Mouse (Mus musculus) CH12.LX (cell line): Measurements from ENCODE around the gene Med25.

Source experiments
- CHD1 ChIP-seq: IDR thresholded peaks from 2 replicates; pipeline ENCODE4 v1.6.1; 2012; ENCODE audit warnings: low read depth, low read length, improper control_type of control experiment, inconsistent platforms
- CHD2 ChIP-seq: IDR thresholded peaks from 2 replicates; pipeline ENCODE4 v1.6.1; 2011; ENCODE audit warnings: low read length, improper control_type of control experiment
- CTCF ChIP-seq, 2 experiments: IDR thresholded peaks in 1 of 2; conservative IDR thresholded peaks in 1 of 2; 2 replicates each; pipeline ENCODE4 v1.5.1; 2011 to 2012; ENCODE audit warnings: low read depth in 2 of 2, low read length in 2 of 2, improper control_type of control experiment in 1 of 2, inconsistent platforms in 1 of 2, mild to moderate bottlenecking in 1 of 2, moderate library complexity in 1 of 2
- ETS1 ChIP-seq: conservative IDR thresholded peaks from 2 replicates; pipeline ENCODE4 v1.6.1; 2012; ENCODE audit warnings: low read depth, mild to moderate bottlenecking, inconsistent platforms, low read length, improper control_type of control experiment, moderate library complexity
- JUN ChIP-seq: IDR thresholded peaks from 2 replicates; pipeline ENCODE4 v1.6.1; 2011; ENCODE audit warnings: low read depth, mild to moderate bottlenecking, low read length, improper control_type of control experiment, moderate library complexity; ENCODE audit not compliant: insufficient read depth
- MAX ChIP-seq: IDR thresholded peaks from 2 replicates; pipeline ENCODE4 v1.6.1; 2011; ENCODE audit warnings: low read length, improper control_type of control experiment
- NELFE ChIP-seq: IDR thresholded peaks from 2 replicates; pipeline ENCODE4 v1.6.1; 2011; ENCODE audit warnings: low read depth, low read length, improper control_type of control experiment
- RCOR1 ChIP-seq: conservative IDR thresholded peaks from 2 replicates; pipeline ENCODE4 v1.6.1; 2012; ENCODE audit warnings: low read depth, mild to moderate bottlenecking, inconsistent platforms, low read length, improper control_type of control experiment
- TBP ChIP-seq: conservative IDR thresholded peaks from 2 replicates; pipeline ENCODE4 v1.6.1; 2011; ENCODE audit warnings: low read depth, low read length, improper control_type of control experiment
- TCF12 ChIP-seq: IDR thresholded peaks from 2 replicates; pipeline ENCODE4 v1.6.1; 2014; ENCODE audit warnings: low read depth, mild to moderate bottlenecking, inconsistent platforms, low read length, improper control_type of control experiment
- ZNF384 ChIP-seq: IDR thresholded peaks from 2 replicates; pipeline ENCODE4 v1.6.1; 2012; ENCODE audit warnings: low read depth, low read length, improper control_type of control experiment, inconsistent platforms

DNA sequence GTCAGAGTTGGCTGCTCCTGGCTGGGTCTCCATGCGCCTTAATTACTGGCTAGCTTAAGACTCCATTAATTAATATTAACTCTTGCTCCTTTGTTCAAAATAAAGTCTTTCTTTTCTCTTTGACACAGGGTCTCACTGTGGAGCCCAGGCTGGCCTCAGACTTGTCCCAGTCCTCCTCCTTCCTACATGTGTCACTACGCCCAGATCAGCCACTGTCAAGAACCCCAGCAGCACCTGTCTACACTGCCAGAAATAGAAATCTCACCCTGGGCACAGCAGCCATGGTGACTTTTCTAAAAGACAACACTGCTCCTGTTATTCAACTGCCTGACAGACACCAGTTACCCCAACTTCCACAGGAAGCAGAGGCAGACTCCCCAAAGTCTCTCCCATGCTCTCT lies 21.9 kb upstream of the Med25 start:
- TF ChIP-seq ETS1, result no peak
- no peak for TF ChIP-seq CHD1
- TF ChIP-seq ZNF384, result no peak
- no peak for TF ChIP-seq CTCF (conservative IDR thresholded peaks at IDR 0.05 in 1 of 2, IDR thresholded peaks at IDR 0.05 in 1 of 2; ENCODE audit: low read depth in 2 of 2, low read length in 2 of 2)
- TF ChIP-seq JUN, result no peak
- no peak for TF ChIP-seq TCF12
- no peak for TF ChIP-seq TBP
- TF ChIP-seq MAX, result no peak
- TF ChIP-seq CHD2, result no peak
- TF ChIP-seq NELFE, result no peak
- TF ChIP-seq RCOR1, result no peak
